Mouse (Mus musculus): ENCODE data around the gene Mxra8. TPM values are rescaled to one million over a fixed set of nuclear protein-coding genes. Genes with fewer than 3 reads are reported as not detected.

Mxra8 gene
- total RNA-seq (2021): 10 to 100 TPM; 22.0 to 26.6 TPM
- long read RNA-seq, experiment 1, partial matches to known transcripts: 1 of 17 reads
- long read RNA-seq, experiment 1, other reads (novel, unspliced or antisense): 16 of 17 reads
- long read RNA-seq, experiment 2, partial matches to known transcripts: 0 of 8 reads
- long read RNA-seq, experiment 2, other reads (novel, unspliced or antisense): 8 of 8 reads

- DNase-seq: peak; percentile 87 to 95
Observed at GRCm38 (mm10) chr4:155839483-155839910, at the start of gene Mxra8. Gene Mxra8, plus strand, starts transcription at chr4:155839680.

DNA sequence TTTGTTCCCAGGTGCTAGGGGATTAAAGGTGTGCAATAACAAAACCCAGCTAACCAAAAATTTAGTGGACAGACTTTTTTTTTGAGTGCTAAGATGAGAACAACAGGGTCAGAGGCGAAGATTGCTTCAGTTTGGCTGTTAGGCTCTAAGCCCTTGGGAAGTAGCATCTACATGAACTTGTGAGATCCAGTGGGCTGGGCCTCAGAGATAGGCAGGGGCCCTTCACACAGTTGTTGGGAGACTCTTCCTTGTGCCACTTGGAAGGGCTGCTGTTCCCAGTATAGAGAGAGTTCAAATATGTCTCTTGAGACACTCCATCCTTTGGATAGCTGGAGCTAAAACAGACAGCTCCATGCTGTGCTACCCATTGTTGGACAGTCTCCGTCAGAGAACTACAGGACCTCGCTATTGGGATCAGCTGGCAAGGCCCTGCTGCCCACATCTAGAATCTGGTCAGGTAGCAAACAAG lies 49.4 kb upstream of the Mxra8 start, which contains the start of gene Ankrd65:
TSS of gene Ankrd65 (plus strand) at position 419 of the 469 bp plus-strand sequence.
- DNase-seq: no peak

DNA sequence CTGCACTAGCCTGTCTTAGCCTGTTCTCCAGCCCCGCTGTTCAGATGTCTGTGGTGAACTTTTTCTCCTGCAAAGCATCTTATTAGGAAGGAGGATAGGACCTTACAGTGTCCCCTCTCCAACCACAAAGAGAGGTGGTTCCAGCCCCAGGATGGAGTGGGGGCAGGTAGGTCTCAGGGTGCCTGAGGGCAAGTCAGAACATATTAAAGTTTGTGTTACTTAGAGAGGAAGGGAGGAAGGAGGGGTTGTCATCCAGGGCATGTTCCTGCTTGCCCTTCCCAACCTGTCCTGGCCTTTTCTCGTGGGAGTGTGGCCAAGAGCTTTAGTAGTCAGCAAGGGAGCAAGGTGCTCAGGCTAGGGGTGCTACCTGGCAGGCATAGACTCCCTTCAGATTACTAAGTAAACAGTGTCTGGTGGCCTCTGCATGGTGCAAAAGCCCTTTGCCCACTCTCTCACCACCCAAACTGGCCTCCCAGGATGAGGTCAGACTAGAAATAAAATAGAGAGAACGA lies 48.8 kb upstream of the Mxra8 start:
- no peak for DNase-seq

- DNase-seq: peak in 1 of 2 experiments; percentile 0
Observed at GRCm38 (mm10) chr4:155791240-155791933, 48.1 kb upstream of the Mxra8 start.

GRCm38 (mm10) chr4:155793730-155794129 lies 45.8 kb upstream of the Mxra8 start:
- no peak for DNase-seq

DNA sequence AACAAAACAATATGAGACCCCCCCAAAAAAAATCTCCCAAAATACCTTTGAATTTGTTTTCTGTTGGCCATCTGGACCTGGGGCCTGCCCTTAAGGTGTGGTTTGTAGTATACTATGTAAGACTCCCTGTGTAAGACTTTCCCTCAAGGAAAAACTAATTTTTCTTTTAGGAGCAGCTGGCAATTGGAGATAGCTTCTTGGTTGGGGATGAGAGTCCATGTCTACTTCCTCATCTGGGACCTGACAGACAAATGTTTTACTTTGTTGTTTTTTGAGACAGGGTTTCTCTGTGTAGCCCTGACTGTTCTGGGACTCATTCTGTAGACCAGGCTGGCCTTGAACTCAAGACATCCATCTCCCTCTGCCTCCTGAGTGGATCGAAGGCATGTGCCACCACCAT lies 37.4 kb upstream of the Mxra8 start:
- DNase-seq: no peak

GRCm38 (mm10) chr4:155802741-155803339 lies 36.6 kb upstream of the Mxra8 start, which contains the start of gene Mrpl20:
Gene Mrpl20, plus strand, starts transcription at chr4:155802878.
- DNase-seq: no peak

DNA sequence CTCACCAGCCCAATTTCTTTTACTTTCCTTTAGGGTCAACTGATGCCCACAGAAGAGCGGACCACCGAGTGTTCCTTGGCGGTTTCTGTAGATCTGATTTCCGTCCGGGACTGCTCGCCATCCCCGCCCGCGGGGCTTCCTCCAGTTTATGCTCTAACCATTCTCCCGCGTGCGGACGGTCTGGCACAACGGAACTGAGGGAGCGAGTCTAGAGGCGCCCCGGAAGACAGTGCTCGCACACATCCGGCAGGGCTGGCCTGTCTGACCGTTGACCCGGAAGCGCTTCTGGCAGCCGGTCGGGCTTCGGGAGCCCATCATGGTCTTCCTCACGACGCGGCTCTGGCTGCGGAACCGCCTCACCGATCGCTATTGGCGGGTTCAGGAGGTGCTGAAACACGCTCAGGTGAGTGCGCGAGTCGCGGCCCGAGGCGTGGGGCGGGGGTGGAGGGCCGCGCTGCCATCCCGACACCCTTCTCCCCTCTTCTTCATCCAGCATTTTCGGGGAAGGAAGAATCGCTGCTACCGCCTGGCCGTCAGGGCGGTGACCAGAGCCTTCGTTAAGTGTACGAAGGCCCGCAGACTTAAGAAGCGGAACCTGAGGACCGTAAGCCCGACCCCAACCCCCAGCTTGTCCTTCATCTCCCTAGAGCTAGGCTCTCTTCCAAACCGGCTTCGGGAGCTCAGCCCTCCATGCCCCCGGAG lies 36.0 kb upstream of the Mxra8 start:
- peak; percentile 96 to 98 for DNase-seq

GRCm38 (mm10) chr4:155807841-155808240 lies 31.6 kb upstream of the Mxra8 start:
- no peak for DNase-seq

DNA sequence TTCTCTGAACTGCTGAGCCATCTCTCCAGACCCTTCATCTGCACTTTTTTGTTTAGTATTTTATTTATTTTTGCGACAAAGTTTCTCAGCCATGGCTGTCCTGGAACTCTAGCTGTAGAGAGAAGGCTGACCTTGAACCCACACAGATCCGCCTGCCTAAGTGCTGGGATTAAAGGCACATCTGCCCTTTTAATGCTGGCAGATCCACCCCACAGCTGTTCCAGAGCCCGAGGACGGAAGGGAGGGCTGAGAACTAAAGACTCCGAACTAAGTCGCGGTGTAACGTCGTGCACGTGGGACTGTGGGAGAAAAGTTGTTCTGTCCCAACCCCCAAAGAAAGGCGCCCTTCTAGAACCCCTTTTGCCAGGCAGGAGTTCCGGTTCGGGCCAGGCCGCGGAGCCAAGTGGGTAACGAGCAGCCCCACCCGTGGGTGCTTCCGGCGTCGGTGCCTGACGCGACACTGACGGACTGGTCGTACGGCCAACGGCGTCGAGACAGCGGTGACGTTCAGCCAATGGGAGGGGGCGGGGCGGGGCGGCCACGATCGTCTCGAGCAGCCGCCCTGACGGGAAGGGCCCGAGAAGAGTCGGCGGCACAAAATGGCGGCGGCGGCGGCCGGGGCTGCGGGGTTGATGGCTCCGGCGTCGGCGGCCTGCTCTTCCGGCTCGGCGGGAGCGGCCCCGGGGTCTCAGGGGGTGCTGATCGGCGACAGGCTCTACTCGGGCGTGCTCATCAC lies 27.4 kb upstream of the Mxra8 start, which contains the start of gene Ccnl2:
TSS of gene Ccnl2 (plus strand) at position 561 of the 736 bp plus-strand sequence.
- DNase-seq: peak; percentile 94 to 97

DNA sequence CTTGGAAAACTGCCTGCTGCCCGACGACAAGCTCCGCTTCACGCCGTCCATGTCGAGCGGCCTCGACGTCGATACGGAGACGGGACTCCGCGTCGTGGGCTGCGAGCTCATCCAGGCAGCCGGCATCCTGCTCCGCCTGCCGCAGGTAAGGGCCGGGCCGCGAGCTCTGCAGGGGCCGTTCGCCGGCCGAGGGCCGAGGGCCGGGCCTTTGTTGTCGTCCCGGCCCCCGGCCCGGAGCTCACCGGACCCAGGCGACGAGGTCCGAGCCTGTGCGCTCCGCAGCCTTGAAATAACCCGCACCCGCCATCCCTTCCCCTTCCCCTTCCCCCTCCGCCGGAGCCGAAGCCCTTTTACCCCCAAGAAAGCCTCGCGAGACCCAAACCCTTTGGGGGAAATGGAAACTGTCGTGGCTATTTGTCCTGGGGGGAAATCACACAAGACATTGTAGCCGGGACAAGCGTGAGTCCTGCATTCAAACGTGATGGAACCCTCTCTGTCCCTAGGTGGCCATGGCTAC lies 26.8 kb upstream of the Mxra8 start:
- DNase-seq: peak in 1 of 2 experiments; percentile 33

DNA sequence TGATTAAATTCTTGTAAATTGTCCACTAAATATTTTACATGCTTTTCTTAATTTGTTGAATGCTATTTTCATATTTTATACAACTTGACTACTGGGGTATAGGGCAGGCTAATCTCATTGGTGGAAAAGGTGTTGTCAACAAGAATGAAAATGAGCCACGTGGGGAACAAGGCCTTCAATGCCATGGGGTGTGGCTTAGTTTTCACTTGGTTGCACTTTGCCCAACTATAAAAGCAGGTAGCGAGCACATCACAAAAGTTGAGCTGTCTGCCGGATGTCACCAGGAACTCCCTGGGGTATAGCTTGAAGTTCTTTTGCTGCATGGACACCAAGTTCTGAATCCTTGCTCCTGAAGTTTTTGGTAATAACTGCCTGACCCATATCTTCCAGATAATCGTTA lies 21.9 kb upstream of the Mxra8 start:
- no peak for DNase-seq

GRCm38 (mm10) chr4:155821025-155821424 lies 18.5 kb upstream of the Mxra8 start:
- peak in 1 of 2 experiments; percentile 37 for DNase-seq

GRCm38 (mm10) chr4:155823443-155823842 lies 16.0 kb upstream of the Mxra8 start:
- DNase-seq: no peak

DNA sequence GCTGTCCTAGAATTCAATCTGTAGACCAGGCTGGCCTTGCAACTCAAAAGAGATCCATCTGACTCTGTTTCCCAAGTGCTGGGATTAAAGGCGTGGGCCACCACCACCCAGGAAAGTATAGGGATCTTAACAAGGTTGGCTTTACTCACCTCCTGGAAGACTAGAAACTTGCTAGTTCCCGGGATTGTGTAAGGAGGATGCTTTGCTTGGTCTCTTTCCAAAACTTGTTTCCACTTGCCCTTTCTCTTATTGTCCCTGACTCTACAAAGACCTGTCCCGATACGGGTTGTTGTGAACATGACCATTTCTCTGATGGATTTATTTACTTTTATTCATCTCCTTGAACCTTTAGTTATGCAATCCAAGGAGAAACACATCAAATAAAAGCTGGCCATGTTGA lies 9.6 kb upstream of the Mxra8 start:
- DNase-seq: no peak

- DNase-seq: no peak
Observed at GRCm38 (mm10) chr4:155830596-155830995, 8.9 kb upstream of the Mxra8 start.

DNA sequence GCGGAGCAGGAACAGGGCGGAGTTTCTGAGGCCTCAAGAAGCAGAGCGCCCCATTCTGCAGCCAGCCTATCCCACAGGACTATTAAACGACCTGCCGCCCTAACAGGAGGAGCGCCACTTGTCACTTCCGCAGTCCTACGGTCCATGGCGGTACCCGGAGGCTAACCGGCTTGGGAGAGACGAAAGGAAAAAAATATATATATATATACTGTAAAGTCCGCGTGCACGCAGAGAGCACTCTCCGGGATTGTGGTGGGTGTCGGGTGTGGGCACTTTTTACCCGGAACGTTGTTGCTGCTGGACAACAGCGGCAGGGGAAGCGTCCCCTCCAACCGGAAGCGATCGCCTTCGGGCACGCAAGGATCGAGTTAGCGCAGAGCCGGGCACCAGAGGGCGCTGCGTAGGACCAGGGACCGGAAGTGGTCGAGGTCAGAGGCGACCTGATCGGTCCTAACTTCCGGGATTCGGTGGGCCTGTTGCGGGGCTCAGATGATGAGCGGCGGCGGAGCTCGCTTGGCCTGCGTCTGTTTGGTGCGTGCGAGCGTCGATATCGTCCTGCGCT lies 8.2 kb upstream of the Mxra8 start, which contains the start of gene Aurkaip1:
TSS of gene Aurkaip1 (plus strand) at position 68 of the 562 bp plus-strand sequence.
- DNase-seq: peak; percentile 96

GRCm38 (mm10) chr4:155831831-155832230 lies 7.6 kb upstream of the Mxra8 start:
- DNase-seq: no peak

GRCm38 (mm10) chr4:155832321-155832720 lies 7.2 kb upstream of the Mxra8 start:
- DNase-seq: no peak

DNA sequence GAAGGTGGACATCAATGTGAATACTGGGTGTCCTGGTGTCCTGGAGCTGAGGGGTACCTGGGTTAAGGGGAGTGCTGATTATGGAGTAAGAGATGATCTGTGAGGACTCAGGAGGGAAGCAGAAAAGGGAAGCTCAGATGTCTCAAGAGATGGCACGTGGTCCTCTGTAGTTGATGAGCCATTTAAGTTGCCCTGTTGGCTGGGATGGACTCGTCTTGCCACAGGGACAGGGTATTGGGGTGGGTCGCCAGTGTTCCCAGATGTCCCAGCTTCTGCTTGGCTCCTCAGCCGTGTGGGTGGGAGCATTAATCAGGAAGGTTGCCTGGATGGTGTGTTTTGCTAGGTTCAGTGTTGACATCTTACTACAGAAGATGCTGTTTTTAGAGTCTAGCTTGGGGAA lies 6.2 kb upstream of the Mxra8 start:
- DNase-seq: no peak

GRCm38 (mm10) chr4:155833836-155834235 lies 5.6 kb upstream of the Mxra8 start:
- DNase-seq: peak; percentile 90 to 92

Data from heart, adult 18-20 months (tissue).